Mouse (Mus musculus): Measurements from ENCODE around the gene Prkce.

GRCm38 (mm10) chr17:86270523-86270922, 102.9 kb downstream of the Prkce start:
- TF ChIP-seq POLR2A (IDR thresholded peaks at IDR 0.05; ENCODE audit: insufficient read length, low read depth) = no peak
- no peak for TF ChIP-seq POLR2AphosphoS2 (IDR thresholded peaks at IDR 0.05; ENCODE audit: insufficient read length, low read depth)
- no peak for TF ChIP-seq USF1 (IDR thresholded peaks at IDR 0.05; ENCODE audit: low read depth)
- no peak for TF ChIP-seq MYOG (IDR thresholded peaks at IDR 0.05; ENCODE audit: control insufficient read depth in 1 of 3, insufficient read depth in 1 of 3, insufficient read length in 2 of 3, low read depth in 2 of 3)
- TF ChIP-seq SRF (IDR thresholded peaks at IDR 0.05; ENCODE audit: control insufficient read depth, insufficient read length, low read depth) = no peak
- TF ChIP-seq MYOD1 (IDR thresholded peaks at IDR 0.05; ENCODE audit: control insufficient read depth in 1 of 3, insufficient read length in 2 of 3, low read depth in 2 of 3) = no peak
- TF ChIP-seq E2F4 (IDR thresholded peaks at IDR 0.05; ENCODE audit: insufficient read depth) = no peak
- no peak for TF ChIP-seq TCF12 (IDR thresholded peaks at IDR 0.05; ENCODE audit: insufficient read depth, poor library complexity, severe bottlenecking)
- no peak for TF ChIP-seq REST (IDR thresholded peaks at IDR 0.05; ENCODE audit: insufficient read depth, insufficient read length)
